Mouse (Mus musculus): Measurements from ENCODE around the gene Slc24a4. TPM values are rescaled to one million over a fixed set of nuclear protein-coding genes. Genes with fewer than 3 reads are reported as not detected.

The Slc24a4 gene
- polyA plus RNA-seq, 1 experiment from 2014 or later = 0.17 TPM

GRCm38 (mm10) chr12:102287904-102288602, 159.5 kb downstream of the Slc24a4 start:
- Histone ChIP-seq H3K27me3 (replicated peaks; ENCODE audit: control insufficient read depth, insufficient read depth, low read length) (no peaks in the 10 kb centered on the region), H3K9ac (ENCODE audit: low read depth, low read length) (no peak overlapping the region), H3K4me3 (ENCODE audit: low read depth, low read length) (no peak overlapping the region), H3K9me3 (ENCODE audit: control insufficient read depth) (no peaks in the 10 kb centered on the region), H3K27ac (ENCODE audit: low read depth, low read length) (peak overlapping the region; percentile 7; the same call in 1 of the 2 replicates), H3K4me2 (replicated peaks; ENCODE audit: low read depth) (no peak overlapping the region), H3K4me1 (replicated peaks; ENCODE audit: control insufficient read depth, insufficient read depth, low read length) (peaks cover 6% of the 10 kb centered on the region), H3K36me3 (ENCODE audit: control insufficient read depth, insufficient read depth) (no peaks in the 10 kb centered on the region; the same call in 1 of the 2 replicates)
- no peak for ATAC-seq
- 47% methylated on average over 6 of the region's 6 CpGs for WGBS
- no peak for TF ChIP-seq CTCF (IDR thresholded peaks at IDR 0.05; ENCODE audit: low read depth)

GRCm38 (mm10) chr12:102288846-102289245, 160.3 kb downstream of the Slc24a4 start:
- no peak for ATAC-seq
- Histone ChIP-seq H3K9me3 (ENCODE audit: control insufficient read depth) (no peaks in the 10 kb centered on the region), H3K4me2 (replicated peaks; ENCODE audit: low read depth) (no peak overlapping the region), H3K4me3 (ENCODE audit: low read depth, low read length) (no peak overlapping the region), H3K27ac (ENCODE audit: low read depth, low read length) (peak overlapping the region; percentile 7; the same call in 1 of the 2 replicates), H3K27me3 (replicated peaks; ENCODE audit: control insufficient read depth, insufficient read depth, low read length) (no peaks in the 10 kb centered on the region), H3K36me3 (ENCODE audit: control insufficient read depth, insufficient read depth) (no peaks in the 10 kb centered on the region; the same call in 1 of the 2 replicates), H3K9ac (ENCODE audit: low read depth, low read length) (no peak overlapping the region), H3K4me1 (replicated peaks; ENCODE audit: control insufficient read depth, insufficient read depth, low read length) (peaks cover 6% of the 10 kb centered on the region)
- no peak for TF ChIP-seq CTCF (IDR thresholded peaks at IDR 0.05; ENCODE audit: low read depth)
- 48% methylated on average over 2 of the region's 2 CpGs for WGBS

GRCm38 (mm10) chr12:102289568-102289967, 161.0 kb downstream of the Slc24a4 start:
- WGBS = 90% methylated on average over 1 of the region's 1 CpGs
- no peak overlapping the region for H3K27ac ChIP-seq (ENCODE audit: low read depth, low read length)
- TF ChIP-seq CTCF (IDR thresholded peaks at IDR 0.05; ENCODE audit: low read depth) = no peak
- H3K27me3 ChIP-seq (replicated peaks; ENCODE audit: control insufficient read depth, insufficient read depth, low read length) = no peaks in the 10 kb centered on the region
- no peak overlapping the region for H3K9ac ChIP-seq (ENCODE audit: low read depth, low read length)
- H3K9me3 ChIP-seq (ENCODE audit: control insufficient read depth) = no peaks in the 10 kb centered on the region
- no peak overlapping the region for H3K4me2 ChIP-seq (replicated peaks; ENCODE audit: low read depth)
- no peak overlapping the region for H3K4me3 ChIP-seq (ENCODE audit: low read depth, low read length)
- H3K4me1 ChIP-seq (replicated peaks; ENCODE audit: control insufficient read depth, insufficient read depth, low read length) = peaks cover 6% of the 10 kb centered on the region
- H3K36me3 ChIP-seq (ENCODE audit: control insufficient read depth, insufficient read depth) = peaks cover 2% of the 10 kb centered on the region; the same call in 1 of the 2 replicates
- ATAC-seq = no peak

GRCm38 (mm10) chr12:102290662-102291061, 162.1 kb downstream of the Slc24a4 start:
- Histone ChIP-seq H3K27me3 (replicated peaks; ENCODE audit: control insufficient read depth, insufficient read depth, low read length) (no peaks in the 10 kb centered on the region), H3K4me1 (replicated peaks; ENCODE audit: control insufficient read depth, insufficient read depth, low read length) (peaks cover 6% of the 10 kb centered on the region), H3K36me3 (ENCODE audit: control insufficient read depth, insufficient read depth) (peaks cover 5% of the 10 kb centered on the region; the same call in 1 of the 2 replicates), H3K9ac (ENCODE audit: low read depth, low read length) (no peak overlapping the region), H3K9me3 (ENCODE audit: control insufficient read depth) (no peaks in the 10 kb centered on the region), H3K27ac (ENCODE audit: low read depth, low read length) (no peak overlapping the region), H3K4me2 (replicated peaks; ENCODE audit: low read depth) (no peak overlapping the region), H3K4me3 (ENCODE audit: low read depth, low read length) (no peak overlapping the region)
- WGBS = 84% methylated on average over 2 of the region's 2 CpGs
- ATAC-seq = no peak
- no peak for TF ChIP-seq CTCF (IDR thresholded peaks at IDR 0.05; ENCODE audit: low read depth)

- TF ChIP-seq CTCF (IDR thresholded peaks at IDR 0.05; ENCODE audit: low read depth) = no peak
- Histone ChIP-seq H3K4me2 (replicated peaks; ENCODE audit: low read depth) (no peak overlapping the region), H3K9me3 (ENCODE audit: control insufficient read depth) (no peaks in the 10 kb centered on the region), H3K27ac (ENCODE audit: low read depth, low read length) (no peak overlapping the region), H3K36me3 (ENCODE audit: control insufficient read depth, insufficient read depth) (peaks cover 5% of the 10 kb centered on the region; the same call in 1 of the 2 replicates), H3K4me3 (ENCODE audit: low read depth, low read length) (no peak overlapping the region), H3K9ac (ENCODE audit: low read depth, low read length) (no peak overlapping the region), H3K27me3 (replicated peaks; ENCODE audit: control insufficient read depth, insufficient read depth, low read length) (no peaks in the 10 kb centered on the region), H3K4me1 (replicated peaks; ENCODE audit: control insufficient read depth, insufficient read depth, low read length) (peaks cover under 1% of the 10 kb centered on the region)
- ATAC-seq = no peak
- 53% methylated on average over 6 of the region's 6 CpGs for WGBS
These were observed 163.2 kb downstream of the Slc24a4 start for GRCm38 (mm10) chr12:102291686-102292085.

- H3K4me3 ChIP-seq (ENCODE audit: low read depth, low read length) = no peak overlapping the region
- WGBS = 76% methylated on average over 7 of the region's 7 CpGs
- peaks cover 5% of the 10 kb centered on the region; the same call in 1 of the 2 replicates for H3K36me3 ChIP-seq (ENCODE audit: control insufficient read depth, insufficient read depth)
- no peak overlapping the region for H3K4me2 ChIP-seq (replicated peaks; ENCODE audit: low read depth)
- H3K9ac ChIP-seq (ENCODE audit: low read depth, low read length) = no peak overlapping the region
- H3K27me3 ChIP-seq (replicated peaks; ENCODE audit: control insufficient read depth, insufficient read depth, low read length) = no peaks in the 10 kb centered on the region
- no peaks in the 10 kb centered on the region for H3K9me3 ChIP-seq (ENCODE audit: control insufficient read depth)
- no peak for TF ChIP-seq CTCF (IDR thresholded peaks at IDR 0.05; ENCODE audit: low read depth)
- H3K27ac ChIP-seq (ENCODE audit: low read depth, low read length) = no peak overlapping the region
- no peak for ATAC-seq
- no peaks in the 10 kb centered on the region; the same call in 1 of the 2 replicates for H3K4me1 ChIP-seq (replicated peaks; ENCODE audit: control insufficient read depth, insufficient read depth, low read length)
These were observed 164.1 kb downstream of the Slc24a4 start for GRCm38 (mm10) chr12:102292501-102293215.
